Mouse (Mus musculus) embryonic facial prominence, embryonic 10.5 days (tissue): ENCODE measurements at regions not wholly inside any gene's neighbourhood (a gene's known extent, or its start where the extent isn't known, plus 50 kb on each side); places are given as distances from the start of the nearest gene placed in this dataset.

Experiments
- DNase-seq: peaks from one replicate; pipeline ENCODE4 v3.0.0-alpha.2; 2017; ENCODE audit warnings: low spot score
- H3K27ac ChIP-seq: fragments of 300-500 bp; sonication (generic); replicated peaks from 2 replicates; pipeline ENCODE4 v1.5.1; 2016; ENCODE audit warnings: mild to moderate bottlenecking
- H3K27me3 ChIP-seq: fragments of 300-500 bp; sonication (generic); replicated peaks from 2 replicates; pipeline ENCODE4 v1.6.1; 2016; ENCODE audit warnings: low read depth, mild to moderate bottlenecking; ENCODE audit not compliant: poor library complexity, severe bottlenecking
- H3K36me3 ChIP-seq: fragments of 300-500 bp; sonication (generic); replicated peaks from 2 replicates; pipeline ENCODE4 v1.6.1; 2016; ENCODE audit warnings: mild to moderate bottlenecking, moderate library complexity
- H3K4me1 ChIP-seq: fragments of 300-500 bp; sonication (generic); 2 replicates; pipeline ENCODE4 v1.6.1; 2016
- H3K4me3 ChIP-seq: fragments of 300-500 bp; sonication (generic); 2 replicates; pipeline ENCODE4 v1.5.1; 2016; ENCODE audit warnings: mild to moderate bottlenecking, moderate library complexity
- H3K9me3 ChIP-seq: fragments of 300-500 bp; sonication (generic); 2 replicates; pipeline ENCODE4 v1.6.1; 2016; ENCODE audit warnings: mild to moderate bottlenecking
- WGBS: fragments of 180-500 bp; shearing (Covaris S2); methylation state at CpG from one replicate; pipeline ENCODE4 v1.1.7; 2016; 5-methylcytosine and 5-hydroxymethylcytosine counted together

DNA sequence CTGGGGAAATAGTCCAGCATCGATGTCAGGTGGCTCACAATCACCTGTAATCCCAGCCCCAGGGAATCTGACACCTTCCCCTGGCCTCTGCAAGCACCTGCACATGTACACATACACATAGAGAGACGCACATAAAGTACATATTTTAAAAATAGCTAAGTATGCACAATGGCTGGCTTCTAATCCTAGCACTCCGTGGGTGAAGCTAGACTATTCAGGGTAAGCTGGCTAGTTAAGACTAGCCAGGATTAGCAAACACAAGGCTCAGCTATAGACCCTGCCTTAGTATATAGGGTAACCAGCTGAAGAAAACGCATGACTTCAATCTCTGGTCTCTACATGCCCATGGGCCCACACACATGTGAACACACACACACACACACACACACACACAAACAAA is 274.6 kb downstream of the Pdcd6ip start:
- 78% methylated on average over 4 of the region's 4 CpGs for WGBS

DNA sequence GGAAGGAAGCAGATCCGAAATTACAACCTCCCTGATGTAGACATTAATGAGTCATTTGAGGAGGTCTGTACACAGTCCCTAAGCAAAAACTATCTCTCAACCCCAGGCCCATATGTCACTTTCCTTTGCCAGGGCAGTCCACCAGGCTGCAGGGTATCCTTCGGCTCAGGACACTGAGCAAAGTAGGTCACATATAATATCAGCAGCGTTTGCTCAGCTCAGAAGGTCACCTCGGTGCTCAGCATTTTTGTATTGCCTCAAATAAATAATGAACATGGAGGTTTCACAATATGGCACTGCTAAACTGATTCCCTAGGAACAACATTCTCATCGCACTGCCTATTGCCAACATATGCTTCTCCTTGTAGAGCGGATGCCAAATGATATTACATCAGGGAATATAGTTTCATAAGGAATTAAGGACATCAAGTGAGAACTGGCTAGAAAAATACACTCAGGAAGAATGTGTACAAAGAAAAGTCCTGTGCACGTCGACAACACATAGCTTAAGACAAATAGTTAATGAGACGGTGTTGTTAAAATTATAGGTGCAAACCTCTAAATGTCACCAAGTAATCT is 275.4 kb downstream of the Pdcd6ip start:
- 87% methylated on average over 9 of the region's 9 CpGs for WGBS
- no peak overlapping the region for H3K4me3 ChIP-seq
- H3K36me3 ChIP-seq, result no peaks in the 10 kb centered on the region
- no peak overlapping the region for H3K27ac ChIP-seq
- no peaks in the 10 kb centered on the region for H3K4me1 ChIP-seq
- no peaks in the 10 kb centered on the region for H3K9me3 ChIP-seq
- H3K27me3 ChIP-seq, result no peaks in the 10 kb centered on the region
- no peak for DNase-seq

More for the DNA sequence above, 274.6 kb downstream of the Pdcd6ip start:
- no peaks in the 10 kb centered on the region for H3K27me3 ChIP-seq
- H3K4me3 ChIP-seq, result no peak overlapping the region
- H3K4me1 ChIP-seq, result no peaks in the 10 kb centered on the region
- DNase-seq, result no peak
- H3K36me3 ChIP-seq, result no peaks in the 10 kb centered on the region
- no peaks in the 10 kb centered on the region for H3K9me3 ChIP-seq
- H3K27ac ChIP-seq, result no peak overlapping the region

DNA sequence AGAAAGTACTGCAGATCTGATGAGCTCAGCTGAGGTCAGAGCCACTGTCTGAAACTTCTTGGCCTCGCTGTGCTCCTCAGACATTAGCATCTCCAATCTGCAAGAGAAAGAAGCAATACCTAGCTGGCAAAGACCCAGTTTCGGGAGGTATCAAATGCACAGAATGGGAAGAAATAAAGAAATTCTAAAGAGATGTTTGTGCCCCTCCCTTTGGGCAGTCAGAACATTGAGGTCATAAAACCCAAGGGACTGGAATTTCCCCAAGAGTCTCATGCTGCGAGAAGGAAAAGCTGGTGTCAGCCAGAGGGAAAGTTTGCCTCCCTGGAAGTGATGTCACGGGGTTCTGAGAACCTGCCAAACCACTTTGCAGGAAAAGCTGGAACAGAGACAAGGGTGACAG is 277.6 kb downstream of the Pdcd6ip start:
- 81% methylated on average over 4 of the region's 4 CpGs for whole genome bisulfite sequencing
- H3K4me3 ChIP-seq, result no peak overlapping the region
- H3K27ac ChIP-seq, result no peak overlapping the region
- H3K4me1 ChIP-seq, result no peaks in the 10 kb centered on the region
- DNase-seq, result no peak
- no peaks in the 10 kb centered on the region for H3K27me3 ChIP-seq
- H3K9me3 ChIP-seq, result no peaks in the 10 kb centered on the region
- H3K36me3 ChIP-seq, result no peaks in the 10 kb centered on the region

DNA sequence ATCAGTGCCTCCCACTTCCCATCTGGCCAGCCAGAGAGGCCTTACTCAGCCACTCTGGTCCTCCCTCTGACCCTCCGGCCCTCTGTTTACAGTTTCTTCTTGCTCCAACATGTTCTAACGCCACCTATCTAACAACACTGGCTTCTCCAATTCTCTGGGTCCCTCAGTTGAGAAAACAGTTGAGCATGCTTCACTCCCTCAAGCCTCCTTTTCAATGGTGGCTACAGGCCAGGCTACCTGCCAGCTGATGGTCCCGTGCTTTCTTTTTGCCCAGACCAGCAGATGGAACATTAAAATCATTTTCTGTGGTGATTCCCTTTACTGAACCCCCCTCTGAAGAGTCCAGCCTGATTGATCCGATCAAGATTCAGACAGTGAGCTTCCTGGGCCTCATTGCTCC is 280.8 kb downstream of the Pdcd6ip start:
- no peaks in the 10 kb centered on the region for H3K4me1 ChIP-seq
- H3K27me3 ChIP-seq, result no peaks in the 10 kb centered on the region
- DNase-seq, result no peak
- no peak overlapping the region for H3K4me3 ChIP-seq
- no peaks in the 10 kb centered on the region for H3K9me3 ChIP-seq
- 82% methylated on average over 4 of the region's 4 CpGs for WGBS
- H3K36me3 ChIP-seq, result no peaks in the 10 kb centered on the region
- H3K27ac ChIP-seq, result no peak overlapping the region

DNA sequence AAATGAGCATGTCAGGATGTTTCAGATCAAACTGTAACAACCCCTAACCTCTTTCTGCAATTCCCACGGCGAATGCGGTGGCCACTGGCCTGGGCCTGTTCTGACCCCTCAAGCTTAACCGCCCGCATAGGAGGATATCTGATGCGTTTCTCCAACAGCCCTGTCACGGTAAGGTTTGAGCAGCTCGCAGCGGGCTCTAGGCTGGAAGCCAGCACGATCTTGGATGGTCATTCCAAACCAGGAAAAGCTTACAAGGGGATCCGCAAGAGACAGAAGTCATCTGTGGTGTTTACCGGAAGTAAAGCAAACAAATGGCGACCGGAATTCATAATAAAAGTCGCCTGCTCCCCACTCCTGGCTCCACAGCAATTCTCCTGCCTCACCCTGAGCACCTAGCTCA is 281.7 kb downstream of the Pdcd6ip start:
- WGBS, result 94% methylated on average over 15 of the region's 15 CpGs
- no peaks in the 10 kb centered on the region for H3K27me3 ChIP-seq
- DNase-seq, result no peak
- no peaks in the 10 kb centered on the region for H3K36me3 ChIP-seq
- no peaks in the 10 kb centered on the region for H3K9me3 ChIP-seq
- no peak overlapping the region for H3K27ac ChIP-seq
- no peaks in the 10 kb centered on the region for H3K4me1 ChIP-seq
- no peak overlapping the region for H3K4me3 ChIP-seq

DNA sequence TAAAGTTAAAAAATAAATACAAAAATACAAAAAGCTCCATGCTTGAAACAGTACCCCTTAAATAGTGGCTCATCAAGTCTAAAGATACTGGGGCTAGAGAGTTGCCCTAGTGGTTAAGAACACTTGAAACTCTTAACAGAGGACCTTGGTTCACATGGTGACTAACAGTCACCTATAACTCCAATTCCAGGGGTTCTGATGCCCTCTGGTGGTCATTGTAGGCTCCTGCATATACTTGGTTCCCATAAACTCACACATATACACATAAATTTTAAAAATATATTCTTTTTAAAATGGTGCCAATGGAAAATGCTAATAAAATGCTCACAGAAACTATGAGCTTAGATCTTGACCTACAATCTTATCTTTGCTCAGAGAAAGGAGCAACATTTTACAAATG is 286.4 kb downstream of the Pdcd6ip start:
- no peaks in the 10 kb centered on the region for H3K27me3 ChIP-seq
- no peak overlapping the region for H3K27ac ChIP-seq
- no peak for DNase-seq
- H3K4me1 ChIP-seq, result no peaks in the 10 kb centered on the region
- H3K9me3 ChIP-seq, result no peaks in the 10 kb centered on the region
- no peaks in the 10 kb centered on the region for H3K36me3 ChIP-seq
- no peak overlapping the region for H3K4me3 ChIP-seq

DNA sequence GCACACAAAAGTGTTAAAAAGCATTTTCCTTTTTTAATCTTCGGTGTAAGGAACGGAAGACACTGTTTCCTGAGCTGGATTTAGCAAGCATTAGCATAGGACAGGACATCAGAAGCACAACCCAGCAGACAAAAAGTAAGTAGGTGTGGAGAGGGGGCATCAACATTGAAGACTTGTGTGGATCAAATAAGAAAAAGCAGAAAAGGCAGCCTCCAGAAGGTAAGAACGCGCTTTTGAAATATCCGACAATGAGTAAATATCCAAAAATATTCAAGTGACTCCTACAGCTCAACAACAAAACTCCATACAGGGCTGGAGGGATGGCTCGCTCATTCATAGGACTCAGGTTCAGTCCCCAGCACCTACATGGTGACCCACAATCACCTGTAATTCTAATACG is 286.9 kb downstream of the Pdcd6ip start:
- Histone ChIP-seq H3K9me3 (no peaks in the 10 kb centered on the region), H3K27me3 (no peaks in the 10 kb centered on the region), H3K4me1 (peaks cover 4% of the 10 kb centered on the region), H3K4me3 (no peak overlapping the region), H3K27ac (no peak overlapping the region), H3K36me3 (no peaks in the 10 kb centered on the region)
- DNase-seq, result no peak
- 95% methylated on average over 7 of the region's 7 CpGs for WGBS

DNA sequence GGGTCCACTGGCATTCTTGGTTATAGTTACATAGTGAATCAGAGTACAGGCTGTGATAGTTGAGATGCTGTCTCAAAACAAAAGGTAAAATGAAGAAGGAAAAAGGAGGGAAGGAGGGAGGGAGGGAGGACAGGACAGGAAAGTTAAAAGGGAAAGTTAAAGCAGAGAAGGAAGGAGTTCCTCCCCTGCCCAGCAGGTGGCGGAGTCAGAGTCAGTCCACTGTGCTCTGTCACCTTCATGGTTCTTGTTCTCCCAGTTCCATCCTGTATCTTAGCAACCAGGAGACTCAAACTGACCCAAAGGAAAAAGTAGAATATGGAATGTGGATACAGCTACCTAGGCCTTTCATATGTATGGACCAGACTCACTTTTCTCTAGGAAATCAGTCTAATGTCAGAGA is 288.3 kb downstream of the Pdcd6ip start:
- Histone ChIP-seq H3K9me3 (no peaks in the 10 kb centered on the region), H3K27ac (no peak overlapping the region), H3K4me1 (peaks cover 14% of the 10 kb centered on the region), H3K27me3 (no peaks in the 10 kb centered on the region), H3K4me3 (no peak overlapping the region), H3K36me3 (no peaks in the 10 kb centered on the region)
- WGBS, result 91% methylated on average over 1 of the region's 1 CpGs
- DNase-seq, result peak; percentile 29

DNA sequence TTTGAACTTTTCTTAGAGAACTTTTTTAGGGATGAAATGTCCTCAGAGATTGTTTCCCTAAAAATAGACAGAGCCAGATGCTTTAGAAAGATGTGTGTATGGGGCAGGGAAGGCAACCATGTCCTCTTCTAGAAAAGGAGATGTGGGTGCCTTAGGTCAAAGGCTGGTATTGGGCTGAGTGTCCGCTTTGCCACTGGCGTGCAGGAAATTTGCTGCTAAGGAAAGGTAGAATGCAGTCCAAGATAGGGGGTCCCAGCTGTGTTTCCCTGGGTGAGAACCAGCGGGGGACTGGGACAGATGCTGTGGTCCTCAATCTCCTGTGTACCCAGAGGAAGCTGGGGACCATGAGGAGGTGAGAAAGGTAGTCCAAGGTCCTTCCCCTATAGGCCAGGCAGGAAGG is 291.0 kb downstream of the Pdcd6ip start:
- H3K4me3 ChIP-seq, result no peak overlapping the region
- no peak overlapping the region for H3K27ac ChIP-seq
- no peaks in the 10 kb centered on the region for H3K27me3 ChIP-seq
- no peaks in the 10 kb centered on the region for H3K36me3 ChIP-seq
- 89% methylated on average over 3 of the region's 3 CpGs for WGBS
- no peak for DNase-seq
- H3K4me1 ChIP-seq, result peaks cover 14% of the 10 kb centered on the region
- H3K9me3 ChIP-seq, result no peaks in the 10 kb centered on the region

DNA sequence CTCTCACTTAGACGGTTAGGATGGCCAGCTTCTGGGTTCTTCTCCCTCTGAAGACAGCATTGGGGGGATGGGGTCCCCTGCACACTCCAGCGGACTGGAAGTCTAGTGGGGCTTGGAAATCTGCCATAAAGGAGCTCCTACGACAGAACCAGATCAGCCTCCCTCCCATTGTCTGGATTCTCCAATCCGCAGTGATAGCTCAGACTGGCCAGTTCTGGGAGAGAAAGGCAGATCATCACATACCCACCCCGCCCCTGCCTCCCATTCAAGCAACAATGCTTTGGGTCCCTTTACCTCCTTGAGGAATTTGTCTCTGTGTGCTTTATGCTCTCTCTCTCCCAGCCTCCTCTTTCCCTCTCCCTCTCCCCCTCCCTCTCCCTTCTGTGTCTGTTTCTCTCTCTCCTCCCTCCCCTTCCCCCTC is 292.5 kb downstream of the Pdcd6ip start:
- 48% methylated on average over 5 of the region's 5 CpGs for WGBS
- peak; percentile 14 for DNase-seq
- Histone ChIP-seq H3K9me3 (no peaks in the 10 kb centered on the region), H3K27me3 (no peaks in the 10 kb centered on the region), H3K27ac (peak overlapping the region; percentile 51), H3K4me3 (no peak overlapping the region), H3K4me1 (peaks cover 14% of the 10 kb centered on the region), H3K36me3 (no peaks in the 10 kb centered on the region)

DNA sequence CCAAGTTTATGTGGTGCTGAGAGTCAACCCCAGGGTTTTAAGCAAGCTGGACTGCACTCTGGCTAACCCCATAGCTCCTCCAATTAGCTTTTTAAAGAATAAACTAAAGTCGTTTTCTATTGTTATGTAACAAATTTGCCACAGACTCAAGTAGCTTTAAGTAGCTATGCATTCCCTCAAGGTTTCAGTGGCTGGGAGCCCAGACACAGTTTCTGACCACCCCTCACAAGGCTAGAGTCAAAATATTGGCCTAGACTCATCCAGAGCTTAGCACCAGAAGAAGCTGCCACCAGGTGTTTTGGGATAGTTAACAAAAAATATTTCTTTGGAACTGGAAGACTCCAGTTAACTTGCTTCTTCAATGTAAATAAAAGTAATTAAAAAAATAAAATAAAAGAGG is 293.4 kb downstream of the Pdcd6ip start:
- DNase-seq, result no peak
- Histone ChIP-seq H3K4me1 (peaks cover 14% of the 10 kb centered on the region), H3K9me3 (no peaks in the 10 kb centered on the region), H3K27me3 (no peaks in the 10 kb centered on the region), H3K4me3 (no peak overlapping the region), H3K27ac (no peak overlapping the region), H3K36me3 (no peaks in the 10 kb centered on the region)
- WGBS, result 68% methylated on average over 1 of the region's 1 CpGs

DNA sequence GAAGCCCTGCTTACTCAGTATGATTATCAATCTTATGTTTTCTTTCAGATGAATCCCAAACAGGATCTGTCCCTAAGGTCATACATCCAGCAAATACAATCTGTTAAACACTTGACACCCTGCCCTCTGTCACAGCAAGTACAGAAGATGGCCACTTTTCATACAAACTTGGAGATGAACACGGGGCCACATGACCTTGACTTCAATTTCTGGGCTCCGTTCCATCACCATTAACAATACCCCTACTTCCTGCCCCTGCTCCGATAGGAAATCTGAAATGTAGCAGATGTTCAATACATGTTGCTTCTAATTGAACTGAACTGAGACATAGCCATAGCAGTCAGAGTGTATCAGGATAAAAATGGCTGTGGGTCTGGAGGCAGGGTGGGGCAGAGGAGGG is 294.2 kb downstream of the Pdcd6ip start:
- WGBS, result 92% methylated on average over 3 of the region's 3 CpGs
- H3K27ac ChIP-seq, result no peak overlapping the region
- H3K27me3 ChIP-seq, result no peaks in the 10 kb centered on the region
- no peaks in the 10 kb centered on the region for H3K36me3 ChIP-seq
- DNase-seq, result no peak
- H3K4me1 ChIP-seq, result peaks cover 14% of the 10 kb centered on the region
- H3K4me3 ChIP-seq, result no peak overlapping the region
- no peaks in the 10 kb centered on the region for H3K9me3 ChIP-seq

DNA sequence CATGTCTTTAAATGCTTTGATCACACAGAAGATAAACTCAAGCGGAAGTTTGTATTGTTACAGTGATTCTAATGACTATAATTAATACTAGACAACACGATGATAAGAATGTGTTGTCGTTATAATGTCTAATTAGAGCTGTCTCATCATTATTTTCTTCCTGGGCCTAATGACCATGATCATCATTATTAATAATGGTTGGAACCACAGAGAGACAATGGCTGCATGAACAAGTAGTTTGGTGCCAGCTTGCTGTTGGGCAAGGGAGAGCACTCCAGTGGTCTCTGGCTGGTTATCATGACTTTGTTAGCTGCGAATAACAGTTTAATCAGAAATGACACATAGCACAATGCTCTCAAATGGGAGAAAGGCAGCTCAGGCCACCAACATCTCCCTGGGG is 296.4 kb downstream of the Pdcd6ip start:
- WGBS, result 84% methylated on average over 4 of the region's 4 CpGs
- Histone ChIP-seq H3K36me3 (no peaks in the 10 kb centered on the region), H3K4me1 (peaks cover 14% of the 10 kb centered on the region), H3K27me3 (no peaks in the 10 kb centered on the region), H3K27ac (no peak overlapping the region), H3K4me3 (no peak overlapping the region), H3K9me3 (no peaks in the 10 kb centered on the region)
- no peak for DNase-seq

DNA sequence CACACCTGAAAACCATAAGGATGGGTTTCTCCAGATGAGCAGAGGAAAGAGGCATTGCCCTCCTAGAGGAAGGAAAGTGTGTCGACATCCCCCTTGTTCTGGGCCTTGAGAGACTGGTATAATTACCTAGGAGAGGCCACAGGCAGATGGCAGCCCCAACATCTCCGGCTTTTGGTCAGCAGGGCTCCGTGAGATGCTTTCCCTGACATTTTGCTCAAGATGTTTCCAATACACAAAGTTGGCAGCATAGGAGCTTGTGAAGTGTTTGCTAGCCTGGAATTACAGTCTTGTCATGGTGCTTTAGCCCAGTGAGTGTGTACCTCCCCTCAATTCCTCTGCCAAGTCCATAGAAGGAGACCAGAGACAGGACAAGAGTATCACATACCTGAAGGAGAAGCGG is 299.5 kb downstream of the Pdcd6ip start:
- DNase-seq, result no peak
- Histone ChIP-seq H3K4me1 (no peaks in the 10 kb centered on the region), H3K36me3 (no peaks in the 10 kb centered on the region), H3K27ac (no peak overlapping the region), H3K27me3 (no peaks in the 10 kb centered on the region), H3K4me3 (no peak overlapping the region), H3K9me3 (no peaks in the 10 kb centered on the region)
- WGBS, result 90% methylated on average over 4 of the region's 4 CpGs
